Mouse (Mus musculus): ENCODE measurements around the gene Mettl23. TPM values are rescaled to one million over a fixed set of nuclear protein-coding genes. Genes with fewer than 3 reads are reported as not detected.
"Not testable (repeated sequence)": the region's sequence is repeated elsewhere in the genome, so short reads cannot be mapped to it uniquely, and the experiment has no call there.

The Mettl23 gene
- polyA plus RNA-seq, 1 experiment from 2014 or later = 58.9 TPM

GRCm38 (mm10) chr11:116840748-116841147 is 2.3 kb upstream of the Mettl23 start:
- peaks cover 30% of the 10 kb centered on the region for H3K4me1 ChIP-seq
- WGBS = 88% methylated on average over 4 of the region's 4 CpGs
- H3K36me3 ChIP-seq = peaks cover 56% of the 10 kb centered on the region
- no peaks in the 10 kb centered on the region for H3K27me3 ChIP-seq (ENCODE audit: insufficient read depth, poor library complexity, severe bottlenecking)
- no peak overlapping the region for H3K27ac ChIP-seq
- H3K4me3 ChIP-seq = peak overlapping the region; percentile 73
- no peak for DNase-seq (ENCODE audit: low spot score)
- H3K9me3 ChIP-seq = no peaks in the 10 kb centered on the region

GRCm38 (mm10) chr11:116842531-116843260 is 382 bp upstream of the Mettl23 start:
- under 1% methylated on average over 67 of the region's 73 CpGs for WGBS
- H3K36me3 ChIP-seq = peaks cover 54% of the 10 kb centered on the region

GRCm38 (mm10) chr11:116846593-116847181 is 3.6 kb downstream of the Mettl23 start:
- no peaks in the 10 kb centered on the region for H3K9me3 ChIP-seq
- no peak for DNase-seq (ENCODE audit: low spot score)
- 76% methylated on average over 4 of the region's 4 CpGs for WGBS
- no peak overlapping the region for H3K27ac ChIP-seq
- H3K4me1 ChIP-seq = peaks cover 11% of the 10 kb centered on the region
- H3K36me3 ChIP-seq = peaks cover 53% of the 10 kb centered on the region
- no peaks in the 10 kb centered on the region for H3K27me3 ChIP-seq (ENCODE audit: insufficient read depth, poor library complexity, severe bottlenecking)
- no peak overlapping the region for H3K4me3 ChIP-seq

More at GRCm38 (mm10) chr11:116842531-116843260, 382 bp upstream of the Mettl23 start:
- DNase-seq (ENCODE audit: low spot score) = peak; percentile 91
- Histone ChIP-seq H3K4me1 (peaks cover 30% of the 10 kb centered on the region), H3K9me3 (no peaks in the 10 kb centered on the region), H3K4me3 (peak overlapping the region; percentile 73), H3K27ac (peak overlapping the region; percentile 96), H3K27me3 (ENCODE audit: insufficient read depth, poor library complexity, severe bottlenecking) (no peaks in the 10 kb centered on the region)

- Histone ChIP-seq H3K4me1 (peaks cover 11% of the 10 kb centered on the region), H3K27me3 (ENCODE audit: insufficient read depth, poor library complexity, severe bottlenecking) (no peaks in the 10 kb centered on the region), H3K27ac (no peak overlapping the region), H3K36me3 (peaks cover 61% of the 10 kb centered on the region), H3K9me3 (no peaks in the 10 kb centered on the region), H3K4me3 (no peak overlapping the region)
- no peak for DNase-seq (ENCODE audit: low spot score)
- 90% methylated on average over 3 of the region's 3 CpGs for WGBS
These were observed 4.4 kb downstream of the Mettl23 start for GRCm38 (mm10) chr11:116847187-116848085.

- Histone ChIP-seq H3K36me3 (peaks cover 61% of the 10 kb centered on the region), H3K9me3 (no peaks in the 10 kb centered on the region), H3K27ac (no peak overlapping the region), H3K4me3 (no peak overlapping the region), H3K27me3 (ENCODE audit: insufficient read depth, poor library complexity, severe bottlenecking) (no peaks in the 10 kb centered on the region), H3K4me1 (peaks cover 8% of the 10 kb centered on the region)
- no peak for DNase-seq (ENCODE audit: low spot score)
- 80% methylated on average over 5 of the region's 5 CpGs for WGBS
These were observed 5.2 kb downstream of the Mettl23 start for GRCm38 (mm10) chr11:116848086-116848876.

- 70% methylated on average over 2 of the region's 2 CpGs for WGBS
- not testable (repeated sequence) for H3K4me3 ChIP-seq; H3K9me3 ChIP-seq; DNase-seq (ENCODE audit: low spot score); H3K27me3 ChIP-seq (ENCODE audit: insufficient read depth, poor library complexity, severe bottlenecking); H3K27ac ChIP-seq; H3K4me1 ChIP-seq
- peaks cover 61% of the 10 kb centered on the region for H3K36me3 ChIP-seq
These were observed 5.8 kb downstream of the Mettl23 start for GRCm38 (mm10) chr11:116848877-116849178.

GRCm38 (mm10) chr11:116849587-116849986 is 6.5 kb downstream of the Mettl23 start:
- no peaks in the 10 kb centered on the region for H3K9me3 ChIP-seq
- peaks cover 61% of the 10 kb centered on the region for H3K36me3 ChIP-seq

GRCm38 (mm10) chr11:116850085-116850484 is 7.0 kb downstream of the Mettl23 start:
- Histone ChIP-seq H3K4me3 (peak overlapping the region; percentile 98), H3K27ac (no peak overlapping the region), H3K4me1 (peaks cover 9% of the 10 kb centered on the region), H3K36me3 (peaks cover 61% of the 10 kb centered on the region), H3K9me3 (no peaks in the 10 kb centered on the region), H3K27me3 (ENCODE audit: insufficient read depth, poor library complexity, severe bottlenecking) (no peaks in the 10 kb centered on the region)
- 64% methylated on average over 4 of the region's 4 CpGs for WGBS
- no peak for DNase-seq (ENCODE audit: low spot score)

More at GRCm38 (mm10) chr11:116849587-116849986, 6.5 kb downstream of the Mettl23 start:
- DNase-seq (ENCODE audit: low spot score) = no peak
- H3K27me3 ChIP-seq (ENCODE audit: insufficient read depth, poor library complexity, severe bottlenecking) = no peaks in the 10 kb centered on the region
- H3K4me1 ChIP-seq = peaks cover 6% of the 10 kb centered on the region
- no peak overlapping the region for H3K4me3 ChIP-seq
- no peak overlapping the region for H3K27ac ChIP-seq

- H3K36me3 ChIP-seq = peaks cover 58% of the 10 kb centered on the region
- no peaks in the 10 kb centered on the region for H3K27me3 ChIP-seq (ENCODE audit: insufficient read depth, poor library complexity, severe bottlenecking)
These were observed 7.9 kb downstream of the Mettl23 start for GRCm38 (mm10) chr11:116850833-116851477.

GRCm38 (mm10) chr11:116851576-116852290 is 8.7 kb downstream of the Mettl23 start:
- no peak for DNase-seq (ENCODE audit: low spot score)
- Histone ChIP-seq H3K4me3 (peak overlapping the region; percentile 98), H3K4me1 (peaks cover 11% of the 10 kb centered on the region), H3K36me3 (peaks cover 50% of the 10 kb centered on the region), H3K27me3 (ENCODE audit: insufficient read depth, poor library complexity, severe bottlenecking) (no peaks in the 10 kb centered on the region), H3K27ac (peak overlapping the region; percentile 99), H3K9me3 (no peaks in the 10 kb centered on the region)
- 1% methylated on average over 29 of the region's 29 CpGs for WGBS

More at GRCm38 (mm10) chr11:116850833-116851477, 7.9 kb downstream of the Mettl23 start:
- Histone ChIP-seq H3K9me3 (no peaks in the 10 kb centered on the region), H3K4me1 (peaks cover 10% of the 10 kb centered on the region), H3K27ac (peak overlapping the region; percentile 99; the same call in 1 of the 2 replicates), H3K4me3 (peak overlapping the region; percentile 98)
- WGBS = 45% methylated on average over 6 of the region's 6 CpGs
- DNase-seq (ENCODE audit: low spot score) = no peak

- Histone ChIP-seq H3K9me3 (no peaks in the 10 kb centered on the region), H3K4me3 (peak within 1 kb of the TSS; percentile 98), H3K27ac (peak within 1 kb of the TSS; percentile 99), H3K27me3 (ENCODE audit: insufficient read depth, poor library complexity, severe bottlenecking) (no peaks in the 10 kb centered on the region), H3K36me3 (peaks cover 46% of the 10 kb centered on the region), H3K4me1 (peaks cover 18% of the 10 kb centered on the region)
- peak; percentile 91 for DNase-seq (ENCODE audit: low spot score)
- WGBS = under 1% methylated on average over 86 of the region's 91 CpGs
These were observed 9.3 kb downstream of the Mettl23 start, which contains the start of gene Mfsd11 for GRCm38 (mm10) chr11:116852291-116852890. Gene Mfsd11 (plus strand): TSS chr11:116852440.
